Mouse (Mus musculus): ENCODE measurements around the gene Fancg.
A peak's percentile ranks its signal among the peaks of the same experiment; 100 is the strongest.

The Fancg gene

GRCm38 (mm10) chr4:43010161-43011038 lies at the start of gene Fancg:
Fancg (minus strand) TSS chr4:43010506.
- DNase-seq (ENCODE audit: low spot score): peak; percentile 83

GRCm38 (mm10) chr4:43059697-43060096 lies 49.4 kb upstream of the Fancg start:
- no peak for DNase-seq (ENCODE audit: low spot score)

GRCm38 (mm10) chr4:43058753-43059654 lies 48.7 kb upstream of the Fancg start, which contains the start of gene Unc13b:
Unc13b (plus strand) TSS chr4:43058953.
- DNase-seq (ENCODE audit: low spot score): peak; percentile 83

GRCm38 (mm10) chr4:43058392-43058752 lies 48.1 kb upstream of the Fancg start:
- no peak for DNase-seq (ENCODE audit: low spot score)

GRCm38 (mm10) chr4:43057654-43058053 lies 47.3 kb upstream of the Fancg start:
- no peak for DNase-seq (ENCODE audit: low spot score)

- DNase-seq (ENCODE audit: low spot score): no peak
These were observed 42.3 kb upstream of the Fancg start for GRCm38 (mm10) chr4:43052627-43053026.

GRCm38 (mm10) chr4:43047231-43047630 lies 36.9 kb upstream of the Fancg start:
- peak; percentile 90 for DNase-seq (ENCODE audit: low spot score)

GRCm38 (mm10) chr4:43046607-43047006 lies 36.3 kb upstream of the Fancg start:
- no peak for DNase-seq (ENCODE audit: low spot score)

- peak; percentile 95 for DNase-seq (ENCODE audit: low spot score)
These were observed 35.5 kb upstream of the Fancg start, which contains the start of gene Fam214b for GRCm38 (mm10) chr4:43045659-43046302. Fam214b (minus strand) TSS chr4:43046220.

- no peak for DNase-seq (ENCODE audit: low spot score)
These were observed 35.0 kb upstream of the Fancg start for GRCm38 (mm10) chr4:43045285-43045658.

- no peak for DNase-seq (ENCODE audit: low spot score)
These were observed 34.4 kb upstream of the Fancg start for GRCm38 (mm10) chr4:43044673-43045072.

GRCm38 (mm10) chr4:43043644-43044357 lies 33.5 kb upstream of the Fancg start:
- peak; percentile 61 for DNase-seq (ENCODE audit: low spot score)

GRCm38 (mm10) chr4:43040881-43041547 lies 30.7 kb upstream of the Fancg start:
- DNase-seq (ENCODE audit: low spot score): no peak

- peak; percentile 96 for DNase-seq (ENCODE audit: low spot score)
These were observed 29.8 kb upstream of the Fancg start for GRCm38 (mm10) chr4:43040114-43040572.

GRCm38 (mm10) chr4:43039609-43040008 lies 29.3 kb upstream of the Fancg start:
- no peak for DNase-seq (ENCODE audit: low spot score)

- DNase-seq (ENCODE audit: low spot score): peak; percentile 60
These were observed 28.5 kb upstream of the Fancg start for GRCm38 (mm10) chr4:43038567-43039495.

- DNase-seq (ENCODE audit: low spot score): no peak
These were observed 27.7 kb upstream of the Fancg start for GRCm38 (mm10) chr4:43037860-43038566.

GRCm38 (mm10) chr4:43036356-43036755 lies 26.1 kb upstream of the Fancg start:
- DNase-seq (ENCODE audit: low spot score): no peak

- DNase-seq (ENCODE audit: low spot score): no peak
These were observed 25.5 kb upstream of the Fancg start for GRCm38 (mm10) chr4:43035851-43036250.
